Mouse (Mus musculus): Measurements from ENCODE around the gene Hoxb3.

Gene Hoxb3

DNA sequence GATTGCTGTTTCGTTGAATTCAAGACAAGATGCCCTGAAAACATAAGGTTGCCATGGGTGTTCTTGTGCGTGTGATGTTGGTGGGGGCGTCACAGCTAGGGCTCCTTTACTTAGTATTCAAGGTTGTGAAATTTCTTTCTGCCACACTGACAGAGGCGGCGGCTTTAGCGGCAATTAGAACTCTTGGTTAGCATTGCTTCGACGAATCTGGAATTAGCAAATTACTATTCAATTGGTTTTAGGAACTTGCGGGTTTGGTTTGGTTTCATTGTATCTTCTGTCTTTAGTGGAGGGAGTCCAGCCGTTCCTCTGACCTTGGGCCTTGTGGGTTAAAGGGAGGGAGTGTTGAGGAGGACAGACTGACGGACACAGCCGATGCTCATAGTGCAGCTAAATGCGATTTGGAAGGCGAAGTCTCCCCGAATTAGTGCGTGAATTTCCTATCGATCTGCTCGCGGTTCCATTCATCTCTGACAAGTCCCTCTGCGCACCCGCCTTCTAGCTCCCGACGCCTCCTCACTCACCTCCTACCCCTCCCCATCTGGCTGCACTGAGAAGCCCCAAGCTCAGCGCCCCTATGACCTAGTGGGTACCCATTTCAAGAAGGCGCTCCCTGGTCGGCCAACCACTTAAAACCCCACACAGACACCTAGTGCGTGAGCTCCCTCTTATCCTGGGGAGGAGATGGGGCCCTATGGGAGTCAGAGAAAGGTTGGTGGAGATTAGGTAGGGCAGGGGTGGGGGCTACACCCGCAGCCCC is 5.3 kb upstream of the Hoxb3 start, which contains the start of gene Hoxb4:
Gene Hoxb4 (plus strand): TSS at position 660 of the 760 bp plus-strand sequence.
- ATAC-seq (ENCODE audit: insufficient number of reproducible peaks, low FRiP score, low TSS enrichment) = no peak

GRCm38 (mm10) chr11:96318368-96319070 is 4.6 kb upstream of the Hoxb3 start:
- no peak for ATAC-seq (ENCODE audit: insufficient number of reproducible peaks, low FRiP score, low TSS enrichment)

DNA sequence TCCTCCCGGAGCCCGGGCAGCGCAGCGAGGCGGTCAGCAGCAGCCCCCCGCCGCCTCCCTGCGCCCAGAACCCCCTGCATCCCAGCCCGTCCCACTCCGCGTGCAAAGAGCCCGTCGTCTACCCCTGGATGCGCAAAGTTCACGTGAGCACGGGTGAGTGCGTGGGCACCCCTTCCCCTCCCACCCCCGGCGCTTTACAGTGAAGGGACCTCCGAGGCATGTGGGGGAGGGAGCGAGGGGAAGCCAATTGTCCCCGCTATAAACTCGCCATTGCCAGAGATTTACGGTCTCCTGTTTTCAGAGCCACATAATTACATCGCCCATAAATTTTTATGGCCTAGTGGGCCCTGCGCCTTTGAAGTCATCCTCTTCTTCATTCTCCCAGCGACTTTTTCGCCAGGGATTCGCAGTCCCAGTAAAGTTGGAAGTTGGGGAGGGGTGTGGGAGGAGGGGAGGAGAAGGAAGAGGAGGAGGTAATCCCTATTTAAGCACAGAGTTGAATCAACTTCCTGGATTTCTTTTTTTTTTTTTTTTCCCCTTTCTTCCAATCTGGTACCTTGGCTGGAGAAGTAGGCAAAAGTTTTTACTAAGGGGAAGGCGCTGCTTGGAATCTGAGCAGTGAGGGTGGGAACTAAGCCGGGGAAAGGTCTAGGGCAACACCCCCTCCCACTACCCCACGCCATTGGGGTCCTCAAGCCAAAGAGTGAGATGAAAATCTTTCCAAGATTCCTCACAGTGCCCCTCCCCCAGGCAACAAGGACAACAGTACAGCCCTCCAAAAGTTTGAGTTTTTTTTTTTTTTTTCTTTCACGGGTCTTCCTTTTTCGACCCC is 3.8 kb upstream of the Hoxb3 start:
- ATAC-seq (ENCODE audit: insufficient number of reproducible peaks, low FRiP score, low TSS enrichment) = no peak

- no peak for ATAC-seq (ENCODE audit: insufficient number of reproducible peaks, low FRiP score, low TSS enrichment)
Observed at GRCm38 (mm10) chr11:96319910-96320309, 3.2 kb upstream of the Hoxb3 start.

GRCm38 (mm10) chr11:96320688-96321087 is 2.4 kb upstream of the Hoxb3 start:
- no peak for ATAC-seq (ENCODE audit: insufficient number of reproducible peaks, low FRiP score, low TSS enrichment)

- no peak for ATAC-seq (ENCODE audit: insufficient number of reproducible peaks, low FRiP score, low TSS enrichment)
Observed at GRCm38 (mm10) chr11:96321846-96322245, 1.3 kb upstream of the Hoxb3 start.

DNA sequence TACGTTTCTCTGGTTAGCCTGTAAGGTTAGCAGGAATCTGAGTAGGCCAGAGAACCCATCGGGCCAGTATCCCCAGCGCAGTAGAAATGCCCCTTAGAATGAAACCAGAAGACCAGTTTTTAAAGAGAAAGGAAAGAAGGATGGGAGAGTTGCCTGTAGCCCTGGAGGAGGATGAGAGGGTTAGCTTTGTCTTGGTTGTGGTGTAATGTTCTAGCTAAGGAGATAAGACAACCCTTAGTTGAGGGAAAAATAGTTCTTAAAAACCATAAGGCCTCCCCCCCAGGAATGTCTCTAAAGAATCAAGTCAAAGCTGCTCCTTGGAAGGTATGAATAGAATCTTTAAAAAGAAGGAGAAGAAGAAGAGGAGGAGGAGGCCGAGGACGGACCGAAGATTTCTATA is 388 bp upstream of the Hoxb3 start:
- no peak for ATAC-seq (ENCODE audit: insufficient number of reproducible peaks, low FRiP score, low TSS enrichment)

- ATAC-seq (ENCODE audit: insufficient number of reproducible peaks, low FRiP score, low TSS enrichment) = no peak
Observed at GRCm38 (mm10) chr11:96324125-96324524, 999 bp downstream of the Hoxb3 start.

- ATAC-seq (ENCODE audit: insufficient number of reproducible peaks, low FRiP score, low TSS enrichment) = no peak
Observed at GRCm38 (mm10) chr11:96324965-96325364, 1.8 kb downstream of the Hoxb3 start.

- no peak for ATAC-seq (ENCODE audit: insufficient number of reproducible peaks, low FRiP score, low TSS enrichment)
Observed at GRCm38 (mm10) chr11:96325747-96326212, 2.7 kb downstream of the Hoxb3 start.

DNA sequence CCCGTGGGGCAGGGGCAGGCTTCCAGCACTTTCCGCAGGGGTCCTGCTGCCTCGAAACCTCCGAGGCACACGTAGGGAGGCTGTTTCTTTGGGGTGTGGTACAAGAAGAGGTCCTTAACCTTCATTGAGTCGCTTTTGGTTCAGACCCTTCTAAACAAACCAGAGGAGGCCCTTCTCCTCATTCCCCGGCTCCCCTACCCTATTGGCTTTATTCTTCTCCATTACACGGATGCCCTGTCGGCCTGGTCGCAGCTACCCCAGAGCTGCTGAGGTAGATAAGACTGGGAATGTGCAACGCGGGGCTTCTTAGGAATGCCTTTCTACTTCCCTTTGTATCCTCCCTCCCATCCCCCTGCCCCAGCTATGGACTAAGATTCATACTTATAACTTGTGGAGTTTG is 3.6 kb downstream of the Hoxb3 start:
- no peak for ATAC-seq (ENCODE audit: insufficient number of reproducible peaks, low FRiP score, low TSS enrichment)

DNA sequence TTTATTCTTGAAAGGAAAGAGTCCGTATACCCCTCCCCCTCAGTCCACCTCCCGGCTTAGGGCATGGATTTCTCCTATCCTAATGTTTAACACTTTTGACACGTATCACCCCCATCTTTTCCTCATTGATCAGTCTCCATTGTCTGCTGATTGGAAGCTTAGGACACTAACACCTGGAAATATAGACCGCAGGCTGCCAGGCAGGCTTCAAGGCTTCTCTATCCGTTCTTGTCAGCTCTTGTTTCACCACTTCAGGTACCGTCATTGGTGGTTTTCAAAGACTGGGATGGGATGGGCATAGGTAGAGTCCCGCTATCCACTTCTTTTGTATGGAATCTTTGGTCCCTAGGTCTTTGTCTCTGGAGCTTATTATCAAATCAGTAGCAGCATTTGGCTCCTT is 4.0 kb downstream of the Hoxb3 start:
- ATAC-seq (ENCODE audit: insufficient number of reproducible peaks, low FRiP score, low TSS enrichment) = no peak

- no peak for ATAC-seq (ENCODE audit: insufficient number of reproducible peaks, low FRiP score, low TSS enrichment)
Observed at GRCm38 (mm10) chr11:96327750-96328149, 4.6 kb downstream of the Hoxb3 start.

GRCm38 (mm10) chr11:96328605-96329004 is 5.5 kb downstream of the Hoxb3 start:
- no peak for ATAC-seq (ENCODE audit: insufficient number of reproducible peaks, low FRiP score, low TSS enrichment)

GRCm38 (mm10) chr11:96332105-96332504 is 9.0 kb downstream of the Hoxb3 start:
- ATAC-seq (ENCODE audit: insufficient number of reproducible peaks, low FRiP score, low TSS enrichment) = no peak

DNA sequence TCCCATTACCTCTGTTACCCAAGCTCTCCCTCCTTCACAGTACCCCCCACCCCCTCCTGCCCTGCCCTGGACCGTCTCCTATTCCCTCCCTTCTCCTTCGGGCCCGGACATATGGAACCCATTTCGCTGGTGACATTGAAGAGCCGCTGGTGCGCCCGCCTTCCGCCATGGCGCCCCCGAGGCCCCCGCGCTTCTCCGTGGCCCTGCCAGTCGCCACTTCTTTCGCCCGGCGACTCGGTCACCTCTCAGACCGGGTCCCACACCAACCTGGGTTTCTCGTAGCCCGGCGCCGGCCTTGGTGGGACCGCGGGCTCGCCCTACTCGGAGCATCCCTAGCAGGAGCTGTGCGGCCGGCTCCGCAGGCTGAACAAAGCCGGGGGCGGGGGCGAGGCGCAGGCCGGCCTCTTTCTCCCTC is 9.5 kb downstream of the Hoxb3 start:
- ATAC-seq (ENCODE audit: insufficient number of reproducible peaks, low FRiP score, low TSS enrichment) = no peak

GRCm38 (mm10) chr11:96333241-96334001 is 10.3 kb downstream of the Hoxb3 start:
- ATAC-seq (ENCODE audit: insufficient number of reproducible peaks, low FRiP score, low TSS enrichment) = no peak

DNA sequence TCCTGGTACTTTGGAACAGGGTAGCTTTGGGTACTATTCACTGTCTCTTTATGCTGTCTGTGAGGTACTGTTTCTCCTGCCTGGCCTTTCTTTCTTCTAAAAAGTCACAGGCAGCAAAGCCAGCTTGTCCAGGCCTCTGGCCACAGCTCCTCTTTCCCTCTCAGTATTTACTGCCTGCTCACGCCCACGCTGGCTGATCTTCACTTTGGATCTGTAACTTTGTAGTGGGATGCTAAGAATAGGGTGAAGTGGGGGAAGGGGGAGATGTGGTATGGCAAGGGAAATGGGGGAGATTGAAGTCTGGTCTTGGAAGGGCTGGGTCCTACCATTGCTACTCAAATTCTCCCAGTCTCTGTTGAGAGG is 10.9 kb downstream of the Hoxb3 start:
- no peak for ATAC-seq (ENCODE audit: insufficient number of reproducible peaks, low FRiP score, low TSS enrichment)

DNA sequence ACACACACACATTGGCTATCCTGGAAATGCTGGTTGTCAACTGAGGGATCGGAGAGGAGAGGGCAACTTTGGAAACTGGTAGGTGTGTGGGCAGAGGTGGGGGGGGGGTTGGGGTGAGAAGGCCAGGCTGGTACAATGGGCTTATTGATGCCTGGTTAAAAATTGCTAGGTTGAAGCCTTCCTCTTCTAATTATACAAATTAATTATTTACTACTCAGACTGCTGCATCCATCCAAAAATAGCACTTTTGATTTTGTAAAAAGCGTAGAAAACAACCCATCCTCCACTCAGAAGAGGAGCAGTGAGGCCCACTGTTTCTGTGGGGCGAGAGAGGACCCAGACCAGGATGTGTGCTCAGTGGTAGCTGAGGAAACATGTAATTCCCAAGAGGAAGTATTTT is 11.9 kb downstream of the Hoxb3 start:
- ATAC-seq (ENCODE audit: insufficient number of reproducible peaks, low FRiP score, low TSS enrichment) = no peak

- ATAC-seq (ENCODE audit: insufficient number of reproducible peaks, low FRiP score, low TSS enrichment) = no peak
Observed at GRCm38 (mm10) chr11:96336597-96336996, 13.5 kb downstream of the Hoxb3 start.

Data from cerebellum, adult (tissue).